Mouse (Mus musculus) heart, adult 11 months (tissue): ENCODE measurements at regions not wholly inside any gene's neighbourhood (a gene's known extent, or its start where the extent isn't known, plus 50 kb on each side); places are given as distances from the start of the nearest gene placed in this dataset.

Source experiments
- DNase-seq: peaks from one replicate; pipeline ENCODE4 v3.0.0; 2022

- DNase-seq = peak; percentile 10
Measured at GRCm38 (mm10) chr13:78900693-78901092, 701.1 kb upstream of the Nr2f1 start.

GRCm38 (mm10) chr13:78892252-78892651, 692.7 kb upstream of the Nr2f1 start:
- DNase-seq = no peak

GRCm38 (mm10) chr13:78883062-78883461, 683.5 kb upstream of the Nr2f1 start:
- DNase-seq = no peak

- no peak for DNase-seq
Measured at GRCm38 (mm10) chr13:78872582-78872981, 673.0 kb upstream of the Nr2f1 start.

GRCm38 (mm10) chr13:78871976-78872375, 672.4 kb upstream of the Nr2f1 start:
- DNase-seq = peak; percentile 13

GRCm38 (mm10) chr13:78871254-78871653, 671.7 kb upstream of the Nr2f1 start:
- peak; percentile 18 for DNase-seq

- DNase-seq = peak; percentile 57
Measured at GRCm38 (mm10) chr13:78824357-78824756, 624.8 kb upstream of the Nr2f1 start.

GRCm38 (mm10) chr13:78809656-78810055, 610.1 kb upstream of the Nr2f1 start:
- DNase-seq = no peak

- no peak for DNase-seq
Measured at GRCm38 (mm10) chr13:78802838-78803124, 603.2 kb upstream of the Nr2f1 start.

GRCm38 (mm10) chr13:78802011-78802837, 602.7 kb upstream of the Nr2f1 start:
- DNase-seq = no peak

- no peak for DNase-seq
Measured at GRCm38 (mm10) chr13:78799641-78800040, 600.1 kb upstream of the Nr2f1 start.

- DNase-seq = no peak
Measured at GRCm38 (mm10) chr13:78795228-78795627, 595.7 kb upstream of the Nr2f1 start.

GRCm38 (mm10) chr13:78784285-78784684, 584.7 kb upstream of the Nr2f1 start:
- DNase-seq = no peak

GRCm38 (mm10) chr13:78783591-78784240, 584.2 kb upstream of the Nr2f1 start:
- DNase-seq = no peak
